Mouse (Mus musculus) bone marrow macrophage, adult 2 months (primary cell): ENCODE measurements at regions not wholly inside any gene's neighbourhood (a gene's known extent, or its start where the extent isn't known, plus 50 kb on each side); places are given as distances from the start of the nearest gene placed in this dataset.

Experiments used
- CTCF ChIP-seq: IDR thresholded peaks from 2 replicates; pipeline ENCODE4 v1.5.1; 2012; ENCODE audit warnings: low read depth, mild to moderate bottlenecking, low read length, moderate library complexity
- POLR2A ChIP-seq: IDR thresholded peaks from 2 replicates; pipeline ENCODE4 v1.6.1; 2012; ENCODE audit warnings: mild to moderate bottlenecking, low read depth, low read length, borderline replicate concordance

DNA sequence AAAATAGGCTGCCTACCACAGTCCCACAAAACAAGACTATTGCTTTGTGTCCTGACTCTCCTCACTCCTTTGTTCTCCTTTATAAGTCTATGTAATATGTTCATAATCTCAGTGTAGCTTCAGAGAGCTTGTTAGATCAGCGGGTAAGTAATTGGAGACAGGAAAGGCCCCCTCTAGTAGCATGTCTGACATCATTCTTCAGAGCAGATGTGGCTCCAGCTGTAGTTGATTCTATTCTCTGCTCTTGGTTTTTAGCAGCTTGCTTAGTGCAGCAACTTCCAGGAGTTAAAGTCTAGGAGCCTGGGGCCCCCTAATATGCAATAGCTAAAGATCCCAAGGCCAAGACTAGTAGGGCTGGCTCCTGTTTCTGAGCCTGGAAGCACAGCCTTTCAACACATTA, 101.0 kb upstream of the Fggy start:
- TF ChIP-seq CTCF, result no peak
- no peak for TF ChIP-seq POLR2A
